Mouse (Mus musculus): ENCODE measurements around the gene Fam71b. TPM values are rescaled to one million over a fixed set of nuclear protein-coding genes. Genes with fewer than 3 reads are reported as not detected.

The Fam71b gene
- polyA plus RNA-seq, 1 experiment from 2014 or later: not detected

DNA sequence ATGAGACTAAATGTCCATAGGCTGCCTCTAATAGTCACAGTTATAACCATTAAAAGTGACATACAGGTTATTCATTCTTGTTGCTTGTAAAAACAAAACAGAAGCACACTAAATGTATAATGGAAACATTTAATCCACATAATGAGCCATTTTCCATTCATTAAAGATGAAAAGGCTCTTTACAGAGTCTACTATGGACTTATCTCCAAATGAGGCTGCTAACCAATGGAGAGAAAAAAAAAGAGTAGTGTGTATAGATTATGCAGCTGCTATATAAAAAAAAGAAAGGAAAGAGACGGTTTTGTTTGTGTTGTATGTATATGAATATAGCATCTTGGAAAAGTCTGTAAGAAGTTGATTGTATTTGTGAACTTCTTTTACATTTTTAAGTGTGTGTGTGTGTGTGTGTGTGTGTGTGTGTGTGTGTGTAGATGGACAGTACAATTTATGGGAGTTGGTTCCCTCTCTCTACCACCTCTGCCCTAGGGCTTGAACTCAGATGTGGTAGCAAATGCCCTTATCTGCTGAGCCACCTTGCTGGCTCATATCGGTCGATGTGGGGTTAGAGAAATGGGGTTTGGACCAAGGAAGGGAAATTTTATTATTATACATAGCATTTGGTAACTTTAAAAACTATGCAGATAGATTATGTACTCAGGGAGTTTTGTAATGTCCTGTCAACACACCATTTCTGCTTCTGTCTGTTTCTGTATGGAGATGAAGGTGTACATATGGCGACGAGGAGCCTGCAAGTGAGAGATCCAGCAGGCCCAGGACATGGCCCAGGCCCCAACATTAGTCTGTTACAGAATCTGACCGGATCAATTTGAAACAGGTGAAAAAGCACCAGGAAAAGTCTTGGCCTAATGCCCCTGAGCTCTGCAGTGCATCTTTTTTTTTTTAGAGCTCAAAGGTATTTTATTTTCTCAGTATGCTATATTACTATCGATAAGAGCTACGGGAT is 18.3 kb upstream of the Fam71b start:
- Histone ChIP-seq H3K36me3 (ENCODE audit: control insufficient read depth, insufficient read depth, low read length) (no peaks in the 10 kb centered on the region), H3K4me1 (replicated peaks; ENCODE audit: control insufficient read depth, insufficient read depth, low read length) (no peaks in the 10 kb centered on the region), H3K9me3 (ENCODE audit: control insufficient read depth, low read length) (no peaks in the 10 kb centered on the region), H3K4me3 (ENCODE audit: low read depth, low read length) (no peak overlapping the region), H3K4me2 (no peak overlapping the region), H3K27me3 (replicated peaks; ENCODE audit: control insufficient read depth, insufficient read depth, low read length) (no peaks in the 10 kb centered on the region), H3K9ac (ENCODE audit: low read depth, low read length) (no peak overlapping the region), H3K27ac (ENCODE audit: low read depth, low read length) (no peak overlapping the region)
- DNase-seq (ENCODE audit: low spot score) (no peak), ATAC-seq (replicated peaks; ENCODE audit: low FRiP score) (peak; percentile 96)
- WGBS: 72% methylated on average over 8 of the region's 8 CpGs

DNA sequence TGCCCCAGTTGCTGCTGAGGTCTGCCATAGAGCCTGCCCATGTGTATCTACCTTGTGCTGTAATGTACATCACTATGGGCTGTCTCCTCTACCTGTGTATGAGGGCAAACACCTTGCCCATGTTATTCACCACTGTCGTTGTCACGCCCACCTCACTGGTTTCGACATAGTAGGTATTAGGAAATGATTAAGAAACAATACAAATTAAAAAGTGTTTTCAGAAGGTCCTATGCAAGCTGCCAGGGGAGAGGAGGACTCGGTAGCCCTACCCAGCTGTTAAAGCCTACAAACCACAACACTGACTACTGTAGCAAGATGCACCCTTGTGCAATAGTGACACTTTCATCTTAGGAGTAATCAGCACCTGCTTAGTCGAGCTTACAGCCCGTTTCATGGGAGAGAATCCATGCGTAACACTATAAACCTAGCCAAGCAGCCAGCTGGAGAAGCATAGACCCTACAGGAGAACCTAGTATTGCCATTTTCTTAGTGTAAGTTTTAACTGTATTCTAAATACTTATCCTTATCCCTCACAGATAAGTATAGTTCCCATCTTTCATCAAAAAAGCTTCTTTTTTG is 16.2 kb upstream of the Fam71b start:
- no peak overlapping the region for H3K4me3 ChIP-seq (ENCODE audit: low read depth, low read length)
- H3K9ac ChIP-seq (ENCODE audit: low read depth, low read length): no peak overlapping the region
- H3K9me3 ChIP-seq (ENCODE audit: control insufficient read depth, low read length): no peaks in the 10 kb centered on the region
- no peak for ATAC-seq (replicated peaks; ENCODE audit: low FRiP score)
- no peak for DNase-seq (ENCODE audit: low spot score)
- no peak overlapping the region for H3K4me2 ChIP-seq
- H3K27me3 ChIP-seq (replicated peaks; ENCODE audit: control insufficient read depth, insufficient read depth, low read length): no peaks in the 10 kb centered on the region
- no peaks in the 10 kb centered on the region for H3K4me1 ChIP-seq (replicated peaks; ENCODE audit: control insufficient read depth, insufficient read depth, low read length)
- 82% methylated on average over 7 of the region's 7 CpGs for WGBS
- H3K36me3 ChIP-seq (ENCODE audit: control insufficient read depth, insufficient read depth, low read length): no peaks in the 10 kb centered on the region
- H3K27ac ChIP-seq (ENCODE audit: low read depth, low read length): no peak overlapping the region

DNA sequence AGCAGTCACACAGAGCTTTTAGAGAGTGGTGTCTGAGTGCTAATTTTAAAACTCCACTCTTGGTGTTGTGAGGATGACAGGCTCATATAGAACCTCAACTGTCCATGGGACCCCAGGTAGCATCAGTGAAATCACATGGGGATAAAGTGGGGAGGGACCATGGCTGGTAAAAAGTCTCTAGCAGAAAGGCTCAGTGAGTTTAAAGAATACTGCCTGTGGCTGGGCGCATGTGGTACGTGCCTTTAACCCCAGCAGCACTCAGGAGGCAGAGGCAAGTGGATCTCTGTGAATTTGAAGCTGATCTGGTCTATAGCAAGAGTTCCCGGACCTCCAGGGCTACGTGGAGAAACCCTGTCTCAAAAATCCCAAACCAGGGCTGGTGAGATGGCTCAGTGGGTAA is 13.9 kb upstream of the Fam71b start:
- Histone ChIP-seq H3K9ac (ENCODE audit: low read depth, low read length) (no peak overlapping the region), H3K4me1 (replicated peaks; ENCODE audit: control insufficient read depth, insufficient read depth, low read length) (no peaks in the 10 kb centered on the region), H3K27ac (ENCODE audit: low read depth, low read length) (no peak overlapping the region), H3K36me3 (ENCODE audit: control insufficient read depth, insufficient read depth, low read length) (no peaks in the 10 kb centered on the region), H3K27me3 (replicated peaks; ENCODE audit: control insufficient read depth, insufficient read depth, low read length) (no peaks in the 10 kb centered on the region), H3K4me2 (no peak overlapping the region), H3K4me3 (ENCODE audit: low read depth, low read length) (no peak overlapping the region), H3K9me3 (ENCODE audit: control insufficient read depth, low read length) (no peaks in the 10 kb centered on the region)
- 87% methylated on average over 4 of the region's 4 CpGs for WGBS
- DNase-seq (ENCODE audit: low spot score): no peak
- ATAC-seq (replicated peaks; ENCODE audit: low FRiP score): no peak

DNA sequence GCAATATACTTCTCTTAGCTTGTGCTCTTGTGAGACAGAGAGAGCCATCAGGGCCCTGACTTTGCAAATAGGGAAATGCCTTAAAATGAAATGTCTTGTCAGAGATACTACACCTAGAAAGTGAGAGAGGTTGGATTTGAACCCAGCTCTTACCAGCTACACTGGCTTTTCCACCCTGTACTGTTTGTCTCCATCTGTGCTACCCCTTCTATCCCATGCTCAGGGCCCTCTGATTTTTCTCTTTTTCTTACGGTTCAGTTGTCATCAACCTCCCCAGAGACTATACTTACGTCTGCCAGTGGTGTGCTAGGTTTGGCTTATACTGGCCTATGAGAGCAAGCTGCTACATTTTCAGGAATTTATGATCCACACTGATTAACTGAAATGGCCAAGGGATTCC is 11.4 kb upstream of the Fam71b start:
- no peak overlapping the region for H3K4me3 ChIP-seq (ENCODE audit: low read depth, low read length)
- H3K9me3 ChIP-seq (ENCODE audit: control insufficient read depth, low read length): no peaks in the 10 kb centered on the region
- no peak overlapping the region for H3K4me2 ChIP-seq
- H3K27ac ChIP-seq (ENCODE audit: low read depth, low read length): no peak overlapping the region
- 87% methylated on average over 2 of the region's 2 CpGs for WGBS
- H3K36me3 ChIP-seq (ENCODE audit: control insufficient read depth, insufficient read depth, low read length): no peaks in the 10 kb centered on the region
- H3K9ac ChIP-seq (ENCODE audit: low read depth, low read length): no peak overlapping the region
- no peak for ATAC-seq (replicated peaks; ENCODE audit: low FRiP score)
- no peaks in the 10 kb centered on the region for H3K27me3 ChIP-seq (replicated peaks; ENCODE audit: control insufficient read depth, insufficient read depth, low read length)
- H3K4me1 ChIP-seq (replicated peaks; ENCODE audit: control insufficient read depth, insufficient read depth, low read length): no peaks in the 10 kb centered on the region
- no peak for DNase-seq (ENCODE audit: low spot score)

DNA sequence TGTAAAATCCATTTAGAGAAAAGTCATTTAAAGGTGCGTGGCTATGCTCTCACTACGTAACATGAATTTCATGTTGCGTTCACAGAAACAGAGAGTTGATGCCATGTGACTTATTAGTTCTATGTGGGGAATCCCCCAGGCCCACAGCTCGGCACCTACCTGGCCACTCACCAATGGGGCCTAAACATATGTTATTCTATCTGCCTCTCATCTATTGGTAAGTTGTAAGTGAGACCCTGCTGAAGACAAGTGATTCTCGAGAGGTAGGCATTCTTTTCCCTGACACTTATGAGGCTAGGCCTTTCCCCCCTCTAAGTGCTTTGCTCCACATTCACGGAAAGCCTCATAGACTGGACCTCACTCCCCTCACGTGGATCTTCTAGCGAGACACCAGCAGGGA is 9.8 kb upstream of the Fam71b start:
- no peak overlapping the region for H3K4me3 ChIP-seq (ENCODE audit: low read depth, low read length)
- H3K4me1 ChIP-seq (replicated peaks; ENCODE audit: control insufficient read depth, insufficient read depth, low read length): no peaks in the 10 kb centered on the region
- ATAC-seq (replicated peaks; ENCODE audit: low FRiP score): no peak
- no peak overlapping the region for H3K27ac ChIP-seq (ENCODE audit: low read depth, low read length)
- DNase-seq (ENCODE audit: low spot score): no peak
- H3K4me2 ChIP-seq: no peak overlapping the region
- 82% methylated on average over 8 of the region's 8 CpGs for WGBS
- no peaks in the 10 kb centered on the region for H3K9me3 ChIP-seq (ENCODE audit: control insufficient read depth, low read length)
- no peaks in the 10 kb centered on the region for H3K36me3 ChIP-seq (ENCODE audit: control insufficient read depth, insufficient read depth, low read length)
- H3K9ac ChIP-seq (ENCODE audit: low read depth, low read length): no peak overlapping the region
- no peaks in the 10 kb centered on the region for H3K27me3 ChIP-seq (replicated peaks; ENCODE audit: control insufficient read depth, insufficient read depth, low read length)

DNA sequence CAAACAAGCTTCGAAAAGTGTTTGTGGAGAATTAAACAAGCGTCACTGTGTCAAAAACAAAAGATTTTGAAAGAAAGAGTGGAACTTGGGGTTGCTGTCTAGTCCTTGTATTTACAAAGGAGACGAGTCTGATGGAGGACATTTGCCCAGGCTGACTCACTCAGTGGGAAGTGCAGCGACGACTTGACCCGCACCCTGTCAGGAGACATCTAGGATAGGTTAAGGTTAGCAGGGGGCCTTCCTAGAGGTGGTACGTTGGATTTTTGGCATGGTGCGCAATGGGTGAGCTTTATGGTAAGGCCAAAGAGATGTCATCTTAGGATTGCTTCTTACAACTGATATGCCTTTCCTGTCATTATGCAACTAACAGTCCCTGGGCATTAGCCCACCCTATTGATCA is 9.3 kb upstream of the Fam71b start:
- no peaks in the 10 kb centered on the region for H3K36me3 ChIP-seq (ENCODE audit: control insufficient read depth, insufficient read depth, low read length)
- no peaks in the 10 kb centered on the region for H3K27me3 ChIP-seq (replicated peaks; ENCODE audit: control insufficient read depth, insufficient read depth, low read length)
- DNase-seq (ENCODE audit: low spot score): no peak
- H3K9me3 ChIP-seq (ENCODE audit: control insufficient read depth, low read length): no peaks in the 10 kb centered on the region
- 83% methylated on average over 8 of the region's 8 CpGs for WGBS
- H3K4me3 ChIP-seq (ENCODE audit: low read depth, low read length): no peak overlapping the region
- H3K27ac ChIP-seq (ENCODE audit: low read depth, low read length): no peak overlapping the region
- no peak overlapping the region for H3K9ac ChIP-seq (ENCODE audit: low read depth, low read length)
- no peak overlapping the region for H3K4me2 ChIP-seq
- ATAC-seq (replicated peaks; ENCODE audit: low FRiP score): no peak
- no peaks in the 10 kb centered on the region for H3K4me1 ChIP-seq (replicated peaks; ENCODE audit: control insufficient read depth, insufficient read depth, low read length)

DNA sequence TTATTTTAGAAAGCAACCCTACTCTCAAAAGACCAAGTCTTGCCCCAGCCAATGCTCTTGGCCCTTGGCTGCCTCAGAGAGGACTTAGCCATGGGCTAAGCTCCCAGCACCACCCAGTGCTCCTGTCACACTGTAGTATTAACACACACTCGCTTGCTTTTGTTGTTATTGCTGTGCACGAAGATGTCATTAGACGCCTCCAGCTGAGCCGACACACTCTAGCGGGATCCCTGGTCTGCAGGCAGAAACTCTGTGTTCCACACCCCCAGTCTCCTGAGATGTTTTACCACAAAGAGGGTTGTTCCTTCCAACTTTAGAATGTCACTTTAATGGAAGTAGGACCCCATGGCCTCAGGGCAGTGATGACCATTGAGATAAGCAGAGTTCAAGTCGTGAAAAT is 7.9 kb upstream of the Fam71b start:
- DNase-seq (ENCODE audit: low spot score): no peak
- H3K27ac ChIP-seq (ENCODE audit: low read depth, low read length): no peak overlapping the region
- WGBS: 74% methylated on average over 6 of the region's 6 CpGs
- H3K9ac ChIP-seq (ENCODE audit: low read depth, low read length): no peak overlapping the region
- no peak overlapping the region for H3K4me3 ChIP-seq (ENCODE audit: low read depth, low read length)
- ATAC-seq (replicated peaks; ENCODE audit: low FRiP score): no peak
- no peaks in the 10 kb centered on the region for H3K4me1 ChIP-seq (replicated peaks; ENCODE audit: control insufficient read depth, insufficient read depth, low read length)
- no peaks in the 10 kb centered on the region for H3K9me3 ChIP-seq (ENCODE audit: control insufficient read depth, low read length)
- H3K4me2 ChIP-seq: no peak overlapping the region
- H3K36me3 ChIP-seq (ENCODE audit: control insufficient read depth, insufficient read depth, low read length): no peaks in the 10 kb centered on the region
- no peaks in the 10 kb centered on the region for H3K27me3 ChIP-seq (replicated peaks; ENCODE audit: control insufficient read depth, insufficient read depth, low read length)

DNA sequence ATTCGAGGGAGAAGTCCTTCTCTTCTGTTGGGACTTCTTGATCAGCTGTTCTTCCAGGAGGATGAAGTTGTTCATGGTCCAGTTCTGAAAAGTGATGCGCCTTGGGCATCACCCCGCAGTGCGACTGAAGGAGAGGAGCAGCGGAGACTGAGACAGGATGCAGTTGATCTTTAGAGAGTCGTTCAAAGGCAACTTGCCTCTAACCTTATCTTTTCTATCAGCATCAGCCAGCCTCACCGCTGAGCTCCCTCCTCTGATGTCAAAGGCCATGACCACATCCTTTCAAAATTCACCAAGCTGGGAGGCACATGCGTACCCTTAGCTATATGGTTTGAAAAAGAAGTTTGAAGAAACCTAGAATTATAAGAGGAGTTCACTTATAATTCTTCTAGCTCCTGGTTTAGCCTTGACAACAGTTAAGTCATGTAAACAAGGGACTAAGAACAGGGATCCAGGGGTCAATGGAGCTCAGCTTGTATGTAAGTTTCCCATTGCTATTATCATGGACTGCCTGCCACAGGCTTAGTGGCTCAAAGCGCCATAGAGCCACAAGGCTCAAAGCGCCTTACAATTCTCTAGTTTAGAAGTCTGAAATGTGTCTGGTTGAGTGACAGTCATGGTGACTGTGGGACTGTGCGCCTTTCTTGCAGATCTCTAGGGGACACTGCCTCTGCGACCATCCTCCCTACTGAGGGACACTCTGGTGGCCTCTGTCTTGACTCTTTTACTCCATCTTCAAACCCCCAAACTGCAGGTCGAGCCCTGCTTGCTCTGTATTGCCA is 6.8 kb upstream of the Fam71b start, which contains the start of gene Itk:
Itk (minus strand) TSS at position 180 of the 782 bp plus-strand sequence.
- no peaks in the 10 kb centered on the region for H3K36me3 ChIP-seq (ENCODE audit: control insufficient read depth, insufficient read depth, low read length)
- H3K4me3 ChIP-seq (ENCODE audit: low read depth, low read length): no peak within 1 kb of the TSS
- no peak within 1 kb of the TSS for H3K27ac ChIP-seq (ENCODE audit: low read depth, low read length)
- 65% methylated on average over 13 of the region's 13 CpGs for WGBS
- ATAC-seq (replicated peaks; ENCODE audit: low FRiP score) (no peak), DNase-seq (ENCODE audit: low spot score) (no peak)
- H3K9me3 ChIP-seq (ENCODE audit: control insufficient read depth, low read length): no peaks in the 10 kb centered on the region
- H3K27me3 ChIP-seq (replicated peaks; ENCODE audit: control insufficient read depth, insufficient read depth, low read length): no peaks in the 10 kb centered on the region
- no peaks in the 10 kb centered on the region for H3K4me1 ChIP-seq (replicated peaks; ENCODE audit: control insufficient read depth, insufficient read depth, low read length)
- H3K4me2 ChIP-seq: no peak within 1 kb of the TSS
- H3K9ac ChIP-seq (ENCODE audit: low read depth, low read length): no peak within 1 kb of the TSS
